Mouse (Mus musculus): ENCODE measurements around the gene Dusp28.
A peak's percentile ranks its signal among the peaks of the same experiment; 100 is the strongest.

The Dusp28 gene

DNA sequence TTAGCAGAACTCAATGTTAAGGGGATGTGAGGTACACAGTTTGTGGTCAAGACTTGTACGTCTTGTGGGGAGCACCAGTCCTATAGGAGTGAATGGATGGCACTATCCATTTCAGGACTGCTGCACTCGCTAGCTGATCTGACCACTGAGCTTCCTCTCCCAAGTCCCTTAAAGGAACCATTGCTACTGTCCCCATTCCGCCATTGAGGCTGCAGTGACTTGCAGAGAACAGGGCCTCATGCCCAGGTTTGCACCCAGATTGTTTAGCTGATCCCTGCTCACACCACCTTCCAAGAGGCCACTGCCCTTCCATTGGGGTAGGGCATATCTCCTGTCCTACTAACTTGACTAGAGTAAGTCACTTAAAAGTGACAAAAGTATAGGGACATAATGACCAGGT lies 1.9 kb downstream of the Dusp28 start:
- no peak for DNase-seq

GRCm38 (mm10) chr1:92909068-92909467 lies 2.3 kb downstream of the Dusp28 start:
- DNase-seq = peak; percentile 63

GRCm38 (mm10) chr1:92910239-92910885 lies 3.6 kb downstream of the Dusp28 start, which contains the start of gene Rnpepl1:
TSS of gene Rnpepl1 (plus strand) at chr1:92910783.
- DNase-seq = peak; percentile 87

DNA sequence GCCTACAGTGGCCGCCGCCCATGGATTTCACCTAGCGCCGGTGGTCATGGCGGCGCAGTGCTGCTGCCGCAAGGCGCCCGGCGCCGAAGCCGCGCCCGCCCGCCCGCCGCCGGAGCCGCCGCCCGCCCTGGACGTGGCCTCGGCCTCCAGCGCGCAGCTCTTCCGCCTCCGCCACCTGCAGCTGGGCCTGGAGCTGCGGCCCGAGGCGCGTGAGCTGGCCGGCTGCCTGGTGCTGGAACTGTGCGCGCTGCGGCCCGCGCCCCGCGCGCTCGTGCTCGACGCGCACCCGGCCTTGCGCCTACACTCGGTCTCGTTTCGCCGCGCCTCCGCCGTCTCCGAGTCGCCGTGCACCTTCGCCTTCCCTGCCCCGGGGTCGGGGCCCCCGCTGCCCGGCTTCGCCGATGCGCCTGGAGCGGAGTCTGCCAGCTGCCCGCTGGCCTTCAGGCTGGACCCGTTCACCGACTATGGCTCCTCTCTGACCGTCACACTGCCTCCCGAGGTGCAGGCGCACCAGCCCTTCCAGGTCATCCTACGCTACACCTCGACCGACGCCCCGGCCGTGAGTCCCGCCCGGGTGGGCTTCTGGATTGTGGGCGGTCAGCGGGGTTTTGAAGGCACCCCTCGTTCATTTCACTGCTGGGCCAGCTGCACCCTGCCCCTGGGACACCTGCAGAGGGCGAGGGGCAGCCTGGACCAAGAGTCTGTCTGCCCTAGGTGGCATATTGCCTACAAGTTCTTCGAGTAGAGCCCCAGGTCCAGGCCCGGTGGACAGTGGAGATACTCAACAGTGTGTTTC lies 4.3 kb downstream of the Dusp28 start:
- DNase-seq = peak; percentile 65

- DNase-seq = peak; percentile 33
Measured at GRCm38 (mm10) chr1:92911721-92912138, 4.9 kb downstream of the Dusp28 start.

DNA sequence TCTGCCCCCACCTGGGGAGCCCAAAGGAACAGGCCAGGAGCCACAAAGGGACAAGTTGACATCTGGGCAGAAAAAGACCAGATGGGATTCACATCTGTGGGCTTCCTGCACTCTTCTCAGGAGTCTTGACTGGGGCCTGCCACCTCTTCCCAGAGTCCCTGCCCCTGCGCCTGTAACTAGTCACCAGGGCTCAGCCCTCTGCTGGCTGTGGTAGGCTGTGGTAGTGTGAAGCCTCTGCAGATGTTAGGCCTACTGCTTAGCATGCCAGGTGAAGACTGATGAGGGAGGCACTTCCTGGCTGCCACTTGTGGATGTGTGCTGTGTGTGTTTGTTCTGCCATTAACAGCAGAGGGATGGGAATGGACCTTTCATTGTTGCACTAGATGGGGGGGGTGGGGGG lies 5.5 kb downstream of the Dusp28 start:
- peak; percentile 61 for DNase-seq

DNA sequence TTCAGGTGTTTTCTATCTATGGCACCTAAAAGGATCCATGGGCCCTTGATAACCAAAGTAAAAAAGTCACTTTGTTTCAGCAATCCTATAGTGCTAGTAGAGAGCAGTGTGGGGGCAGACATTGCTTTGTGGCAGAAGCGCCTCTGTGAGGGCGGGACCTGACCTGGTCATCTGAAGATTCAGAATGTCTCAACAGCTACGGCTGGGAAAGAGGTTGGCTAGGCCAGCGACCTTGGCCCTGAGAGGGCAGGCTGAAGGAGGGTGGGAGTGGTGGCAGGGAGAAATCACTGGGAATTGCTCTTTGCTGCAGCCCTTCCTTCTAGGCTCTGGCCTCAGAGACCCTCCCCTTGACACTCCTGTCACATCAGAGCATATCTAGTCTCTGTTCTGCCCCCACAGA lies 7.5 kb downstream of the Dusp28 start:
- peak; percentile 3 for DNase-seq

- no peak for DNase-seq
Measured at GRCm38 (mm10) chr1:92914993-92915392, 8.2 kb downstream of the Dusp28 start.

GRCm38 (mm10) chr1:92916725-92917124 lies 9.9 kb downstream of the Dusp28 start:
- DNase-seq = no peak

DNA sequence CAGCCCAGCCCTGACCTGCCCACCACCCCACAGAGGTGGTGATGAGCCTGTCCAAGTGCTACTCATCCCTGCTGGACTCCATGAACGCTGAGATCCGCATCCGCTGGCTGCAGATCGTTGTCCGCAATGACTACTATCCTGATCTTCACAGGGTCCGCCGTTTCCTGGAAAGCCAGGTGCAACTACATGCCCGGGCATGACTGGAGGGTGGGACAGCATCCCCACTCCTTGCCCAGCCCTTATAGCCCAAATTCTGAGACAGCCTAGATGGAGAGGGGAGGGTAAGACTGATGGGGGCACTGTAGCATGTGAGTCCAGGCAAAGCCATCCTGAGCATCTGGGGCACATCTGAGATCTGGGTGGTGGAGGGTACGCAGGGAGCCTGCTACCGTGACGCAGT lies 12.4 kb downstream of the Dusp28 start:
- DNase-seq = no peak

GRCm38 (mm10) chr1:92919775-92920174 lies 13.0 kb downstream of the Dusp28 start:
- no peak for DNase-seq

GRCm38 (mm10) chr1:92920474-92921200 lies 13.9 kb downstream of the Dusp28 start:
- DNase-seq = no peak

DNA sequence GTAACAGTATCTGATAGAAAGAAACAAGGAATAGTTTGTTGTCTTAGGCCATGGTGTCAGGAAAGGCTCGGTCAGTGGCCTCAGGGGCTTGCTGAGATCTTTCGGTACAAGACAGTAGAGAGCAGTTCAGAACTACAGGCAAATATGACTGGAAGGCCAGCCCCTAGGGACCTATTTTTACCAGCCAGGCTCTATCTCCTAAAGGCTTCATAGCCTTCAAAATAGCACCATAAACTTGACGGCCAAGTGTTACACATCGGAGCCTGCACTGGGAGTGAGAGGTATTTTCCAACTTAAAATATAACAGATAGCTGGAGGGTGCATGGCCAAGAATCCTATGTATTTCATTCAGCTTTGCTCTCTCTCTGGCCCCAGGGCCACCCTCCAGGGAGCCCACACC lies 14.7 kb downstream of the Dusp28 start:
- DNase-seq = no peak

- DNase-seq = no peak
Measured at GRCm38 (mm10) chr1:92930171-92930706, 23.5 kb downstream of the Dusp28 start.

GRCm38 (mm10) chr1:92933611-92934010 lies 26.8 kb downstream of the Dusp28 start:
- no peak for DNase-seq

DNA sequence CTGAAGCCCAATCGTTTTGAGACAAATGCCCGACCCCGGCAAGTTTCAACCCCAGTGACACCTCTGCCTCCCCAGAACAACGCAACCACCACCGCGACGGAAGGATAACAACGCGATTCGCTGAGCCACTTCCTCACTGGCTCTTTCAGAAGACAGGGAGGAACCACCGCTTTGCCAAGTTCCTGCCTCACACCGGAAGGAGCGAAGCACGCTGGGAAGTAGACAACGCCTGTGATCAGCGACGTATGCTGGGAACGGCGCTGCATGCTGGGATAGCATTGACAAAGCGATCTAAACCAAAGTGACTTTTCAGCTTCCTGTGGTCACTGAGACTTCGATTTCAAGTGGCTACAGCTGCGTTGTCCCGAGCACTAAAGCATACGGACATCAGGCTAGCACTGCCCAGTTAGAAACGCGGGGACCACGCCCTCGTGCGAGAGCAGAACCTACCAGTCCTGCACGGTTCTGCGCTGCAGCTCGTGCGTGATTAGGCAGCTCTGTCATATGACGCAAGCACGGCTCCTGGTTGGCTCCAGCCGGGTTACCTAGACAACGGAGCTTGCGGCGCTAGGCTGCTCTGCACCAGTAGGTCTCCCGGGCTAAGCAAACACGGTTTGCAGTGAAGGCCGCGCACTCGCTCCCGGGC lies 27.5 kb downstream of the Dusp28 start, which contains the start of gene Capn10:
Gene Capn10, plus strand, starts transcription at position 195 of the 646 bp plus-strand sequence.
- DNase-seq = peak; percentile 90

- no peak for DNase-seq
Measured at GRCm38 (mm10) chr1:92935054-92935962, 28.5 kb downstream of the Dusp28 start.

DNA sequence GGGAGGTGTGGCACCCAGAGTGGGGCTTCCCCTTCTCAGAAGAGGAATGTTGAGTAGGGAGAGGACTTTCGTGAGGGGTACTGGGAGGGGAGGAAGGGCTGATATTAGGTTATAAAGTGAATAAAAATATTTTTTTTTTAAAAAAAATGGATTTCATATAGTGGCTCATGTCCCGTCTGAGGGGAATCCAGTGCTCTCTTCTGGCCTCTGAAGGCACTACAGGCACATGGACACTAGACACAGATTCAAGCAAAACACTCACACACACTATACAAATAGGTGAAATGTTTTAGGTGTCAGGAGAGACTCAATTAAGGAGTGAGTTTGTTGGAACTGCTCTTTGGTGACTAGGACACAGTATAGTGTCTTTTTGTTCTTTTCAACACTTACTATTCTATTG lies 29.2 kb downstream of the Dusp28 start:
- DNase-seq = no peak

DNA sequence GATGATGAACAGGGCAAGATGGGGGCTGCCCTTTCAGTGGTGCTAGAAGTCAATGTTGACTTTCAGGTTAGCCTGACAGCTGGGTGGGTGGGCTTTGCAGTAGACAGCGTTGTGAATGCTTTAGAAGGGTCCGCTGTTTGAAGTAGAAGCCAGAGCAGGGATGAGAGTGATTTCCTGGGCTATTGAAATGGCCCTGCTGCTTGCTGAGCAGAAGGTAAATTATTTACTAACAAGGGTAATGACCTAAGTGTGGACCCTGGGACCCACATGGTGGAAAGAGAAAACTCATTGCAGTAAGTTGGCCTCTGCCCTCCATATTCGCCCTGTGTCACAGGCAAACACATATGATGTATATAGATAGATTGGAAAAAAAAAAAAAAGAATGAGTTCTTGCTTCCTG lies 29.7 kb downstream of the Dusp28 start:
- DNase-seq = no peak

- DNase-seq = no peak
Measured at GRCm38 (mm10) chr1:92937797-92938196, 31.0 kb downstream of the Dusp28 start.

DNA sequence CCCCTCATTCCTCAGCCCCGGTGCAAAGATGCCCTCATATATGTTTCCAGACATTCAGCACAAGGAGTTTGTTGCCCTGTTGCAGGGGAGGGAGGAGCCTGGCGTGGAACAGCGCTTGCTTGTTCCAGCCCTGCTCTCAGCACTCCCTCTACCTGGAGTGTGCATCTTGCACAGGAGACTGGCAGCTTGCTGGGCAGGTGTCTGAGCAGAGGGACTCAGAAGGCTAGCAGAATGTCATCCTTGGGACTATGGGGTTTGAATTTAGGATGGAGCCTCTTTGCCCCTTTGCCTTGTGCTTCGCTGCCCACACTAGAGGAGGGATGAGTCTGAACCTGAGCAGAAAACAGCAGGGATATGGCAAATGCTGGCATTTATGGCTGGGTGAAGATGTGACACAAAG lies 33.0 kb downstream of the Dusp28 start:
- DNase-seq = no peak
